Mouse (Mus musculus) testis, adult 2 months (tissue): ENCODE measurements around the gene Pkhd1. TPM values are rescaled to one million over a fixed set of nuclear protein-coding genes. Genes with fewer than 3 reads are reported as not detected.
"Not testable (repeated sequence)": the region's sequence is repeated elsewhere in the genome, so short reads cannot be mapped to it uniquely, and the experiment has no call there.

Source experiments
- H3K27ac ChIP-seq: fragments of 200-500 bp; 2 replicates; pipeline ENCODE4 v1.5.1; 2012; ENCODE audit warnings: low read depth, low read length; ENCODE audit not compliant: control insufficient read depth, insufficient read depth
- H3K27me3 ChIP-seq: fragments of 200-500 bp; 2 replicates; pipeline ENCODE4 v1.6.1; 2012; ENCODE audit warnings: mild to moderate bottlenecking, low read length, moderate library complexity; ENCODE audit not compliant: control insufficient read depth, insufficient read depth
- H3K36me3 ChIP-seq: fragments of 200-500 bp; 2 replicates; pipeline ENCODE4 v1.6.1; 2012; ENCODE audit warnings: mild to moderate bottlenecking, low read length; ENCODE audit not compliant: control insufficient read depth, insufficient read depth
- H3K4me1 ChIP-seq: fragments of 200-500 bp; 2 replicates; pipeline ENCODE4 v1.6.1; 2012; ENCODE audit warnings: low read length; ENCODE audit not compliant: control insufficient read depth, insufficient read depth
- H3K4me3 ChIP-seq: fragments of 200-500 bp; 2 replicates; pipeline ENCODE4 v1.5.1; 2012; ENCODE audit warnings: low read depth, mild to moderate bottlenecking, low read length, moderate library complexity, mixed read lengths; ENCODE audit not compliant: control insufficient read depth
- CTCF ChIP-seq: fragments of 200-500 bp; IDR thresholded peaks from 2 replicates; pipeline ENCODE4 v1.5.1; 2012; ENCODE audit warnings: low read depth, mild to moderate bottlenecking, inconsistent platforms, low read length, moderate library complexity; ENCODE audit not compliant: control insufficient read depth, insufficient read depth, insufficient replicate concordance
- POLR2A ChIP-seq: fragments of 200-500 bp; IDR thresholded peaks from 2 replicates; pipeline ENCODE4 v1.6.1; 2012; ENCODE audit warnings: low read depth, mild to moderate bottlenecking, inconsistent platforms, low read length, moderate library complexity; ENCODE audit not compliant: control insufficient read depth
- polyA plus RNA-seq: library from polyadenylated mRNA; depleted of rRNA; stranded (reverse); fragments of >200 nt; gene quantifications from 2 replicates; pipeline ENCODE4 v1.2.3, GENCODE M21; 2012

Gene Pkhd1
- polyA plus RNA-seq, 1 experiment: 0.02 TPM

DNA sequence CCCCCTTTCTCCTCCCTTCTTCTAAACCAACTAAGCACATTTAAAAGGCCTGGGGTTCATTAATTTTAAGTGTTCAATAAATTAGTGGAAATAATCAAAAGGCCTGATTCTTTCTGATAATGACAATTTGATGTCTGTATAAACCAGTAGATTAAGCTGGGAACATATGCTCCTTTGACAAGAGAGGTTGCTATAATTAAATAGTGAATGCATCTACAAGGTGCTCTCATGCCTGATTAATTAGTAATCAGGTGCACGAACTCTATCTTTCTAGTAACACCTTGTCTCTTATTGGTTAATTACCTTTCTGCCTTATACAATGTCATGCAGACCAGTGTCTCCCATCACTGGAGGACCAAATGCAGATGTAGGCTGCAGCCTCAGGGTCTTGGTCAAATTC, 329.2 kb downstream of the Pkhd1 start:
- no peaks in the 10 kb centered on the region for H3K4me1 ChIP-seq
- no peaks in the 10 kb centered on the region for H3K36me3 ChIP-seq
- H3K4me3 ChIP-seq: no peak overlapping the region
- H3K27ac ChIP-seq: no peak overlapping the region
- no peaks in the 10 kb centered on the region for H3K27me3 ChIP-seq
- TF ChIP-seq POLR2A (no peak), CTCF (no peak)

DNA sequence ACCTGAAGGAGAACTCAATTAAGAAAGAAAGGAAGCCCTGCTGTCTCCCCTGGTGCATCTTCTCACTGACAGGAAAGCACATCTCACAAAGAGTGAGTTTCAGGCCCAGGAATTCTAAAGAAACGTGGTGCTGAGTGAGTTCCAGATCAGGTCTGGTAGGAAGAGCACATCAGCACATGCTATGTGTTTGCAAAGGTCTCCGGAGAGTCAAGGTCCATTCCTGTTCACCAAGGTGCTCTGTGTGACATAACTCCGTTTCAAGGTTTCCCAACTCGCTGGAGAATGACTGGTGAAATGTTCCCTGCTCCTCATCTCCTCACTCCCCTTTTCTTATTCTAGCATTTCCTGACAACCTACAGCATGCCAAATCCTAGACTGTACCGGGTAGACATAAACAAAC, 357.5 kb downstream of the Pkhd1 start:
- no peaks in the 10 kb centered on the region for H3K36me3 ChIP-seq

DNA sequence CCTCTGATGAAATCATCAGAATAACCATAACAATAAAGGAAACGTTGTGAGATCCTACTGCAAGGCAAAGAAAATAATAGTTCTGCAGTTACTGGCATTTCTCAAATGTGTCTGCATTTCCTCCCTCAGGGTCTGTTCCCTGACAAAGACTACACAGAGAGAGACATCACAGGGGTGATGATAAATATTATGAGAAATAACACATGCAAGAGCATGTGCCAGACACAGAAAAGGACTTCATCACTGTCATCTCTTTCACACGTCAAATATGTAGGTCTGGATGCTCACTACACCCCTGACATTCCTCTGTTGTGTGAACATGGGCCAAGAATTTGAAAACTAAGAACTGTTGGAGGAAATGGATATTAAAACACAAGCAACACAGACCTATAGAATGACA, 369.7 kb downstream of the Pkhd1 start:
- no peak for TF ChIP-seq CTCF
- no peak for TF ChIP-seq POLR2A
- Histone ChIP-seq H3K27me3 (no peaks in the 10 kb centered on the region), H3K4me1 (no peaks in the 10 kb centered on the region), H3K27ac (no peak overlapping the region), H3K4me3 (no peak overlapping the region), H3K36me3 (no peaks in the 10 kb centered on the region)

More for the DNA sequence above, 357.5 kb downstream of the Pkhd1 start:
- Histone ChIP-seq H3K4me3 (no peak overlapping the region), H3K27ac (no peak overlapping the region), H3K27me3 (no peaks in the 10 kb centered on the region), H3K4me1 (no peaks in the 10 kb centered on the region)
- TF ChIP-seq POLR2A (no peak), CTCF (no peak)

DNA sequence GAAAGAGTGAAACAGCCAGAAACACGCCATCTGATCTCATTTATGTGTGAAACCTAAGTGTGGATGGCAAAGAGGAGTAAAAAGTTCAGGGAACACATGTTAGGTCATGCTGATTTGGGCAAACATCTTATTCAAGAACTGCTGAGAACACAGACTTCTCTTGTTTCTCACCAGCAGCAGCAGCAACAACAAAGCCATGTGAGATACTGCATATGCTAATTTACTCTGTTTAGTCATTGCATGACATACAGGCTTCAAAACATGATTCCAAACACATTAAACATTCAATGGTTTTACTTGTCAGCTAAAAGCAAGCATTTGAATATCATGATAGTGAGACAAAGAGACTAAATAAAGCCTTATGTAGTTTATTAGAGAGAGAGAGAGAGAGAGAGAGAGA, 401.2 kb downstream of the Pkhd1 start:
- H3K4me1 ChIP-seq: no peaks in the 10 kb centered on the region
- no peaks in the 10 kb centered on the region for H3K27me3 ChIP-seq
- no peak overlapping the region for H3K4me3 ChIP-seq
- TF ChIP-seq POLR2A (no peak), CTCF (no peak)
- no peaks in the 10 kb centered on the region for H3K36me3 ChIP-seq
- H3K27ac ChIP-seq: no peak overlapping the region

DNA sequence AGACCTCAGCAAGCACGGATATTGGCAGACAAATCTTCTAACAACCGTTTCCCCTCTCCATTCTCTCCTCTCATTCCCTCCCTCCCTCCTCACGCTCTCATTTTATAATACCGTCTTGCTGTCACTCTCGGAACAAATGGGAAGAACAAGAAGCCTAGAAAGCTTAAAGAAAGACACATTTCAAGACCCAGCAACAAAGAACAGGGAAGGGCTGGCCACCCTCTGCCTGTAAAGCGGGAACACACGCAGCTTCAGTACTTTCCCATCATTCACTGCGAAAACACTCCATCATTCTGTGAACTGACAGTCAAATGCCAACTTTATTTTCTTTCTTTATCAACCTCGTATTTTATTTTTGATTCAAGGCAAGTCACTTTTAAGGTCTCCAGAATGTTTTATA, 427.4 kb downstream of the Pkhd1 start:
- Histone ChIP-seq H3K36me3 (no peaks in the 10 kb centered on the region), H3K4me1 (peaks cover 2% of the 10 kb centered on the region; the same call in 1 of the 2 replicates), H3K4me3 (no peak overlapping the region; the same call in 1 of the 2 replicates), H3K27ac (0 out of 2 replicates have a peak overlapping the region, but pooled peaks have one; percentile 36), H3K27me3 (no peaks in the 10 kb centered on the region)
- TF ChIP-seq CTCF: no peak
- TF ChIP-seq POLR2A: no peak

DNA sequence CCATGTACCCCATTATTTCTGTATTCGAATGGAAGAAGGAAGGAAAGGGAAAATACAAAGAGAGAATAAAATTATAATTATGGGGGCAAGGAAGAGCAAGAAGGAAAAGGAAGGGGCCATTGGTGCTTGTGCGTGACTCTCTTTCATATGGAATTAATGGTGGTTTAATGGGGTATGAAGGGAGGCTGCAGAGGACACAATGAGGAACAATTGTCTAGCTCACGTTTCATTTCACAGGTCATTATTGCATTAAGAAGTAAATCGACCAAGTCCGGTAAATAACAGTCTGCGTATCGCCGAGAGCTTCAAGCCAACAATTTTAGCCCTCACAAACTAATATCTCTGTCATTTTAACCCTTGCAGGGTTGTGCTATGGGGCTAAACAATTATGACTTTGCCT, 437.7 kb downstream of the Pkhd1 start:
- TF ChIP-seq CTCF (no peak), POLR2A (no peak)
- Histone ChIP-seq H3K27me3 (no peaks in the 10 kb centered on the region), H3K4me3 (no peak overlapping the region), H3K36me3 (no peaks in the 10 kb centered on the region), H3K4me1 (no peaks in the 10 kb centered on the region), H3K27ac (no peak overlapping the region)

DNA sequence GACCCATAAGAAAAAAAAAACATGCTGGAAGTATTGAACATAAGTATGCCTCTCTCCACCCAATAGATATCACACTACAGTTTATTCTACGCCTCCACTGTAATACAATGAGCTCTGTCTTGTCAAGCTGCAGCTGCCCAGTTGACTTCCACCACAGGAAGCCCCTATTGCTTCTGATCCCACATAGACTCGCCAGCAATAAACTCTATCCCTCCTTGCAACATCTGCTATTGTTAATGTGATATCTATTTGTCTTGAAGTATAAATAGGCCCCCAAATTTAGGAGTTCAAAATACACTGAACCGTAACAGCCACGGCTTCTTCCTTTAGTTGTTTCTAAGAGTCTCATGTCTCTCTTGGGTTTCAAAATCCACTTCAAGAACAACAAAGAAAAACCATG, 446.7 kb downstream of the Pkhd1 start:
- H3K27me3 ChIP-seq: no peaks in the 10 kb centered on the region

DNA sequence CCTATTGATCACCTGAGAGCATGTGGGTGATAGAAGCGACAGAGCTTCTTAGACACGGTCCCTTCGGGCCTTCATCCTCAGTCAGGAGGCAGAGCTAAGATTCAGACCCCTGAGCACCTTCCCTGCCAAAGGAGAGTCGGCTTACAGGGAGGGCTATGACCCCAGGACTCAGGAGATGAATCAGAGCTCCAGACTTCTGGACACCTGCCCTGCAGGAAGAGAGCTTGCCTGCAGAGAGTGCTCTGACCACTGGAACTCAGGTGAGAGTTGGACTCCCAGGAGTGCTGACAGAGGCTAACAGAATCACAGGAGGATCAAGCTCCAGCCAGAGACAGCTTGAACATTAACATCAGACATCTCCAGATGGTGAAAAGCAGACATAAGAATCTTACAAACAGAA, 467.2 kb downstream of the Pkhd1 start:
- not testable (repeated sequence) for H3K4me3 ChIP-seq, H3K27ac ChIP-seq, H3K4me1 ChIP-seq, H3K27me3 ChIP-seq, H3K36me3 ChIP-seq

More for the DNA sequence above, 446.7 kb downstream of the Pkhd1 start:
- Histone ChIP-seq H3K4me3 (no peak overlapping the region), H3K27ac (no peak overlapping the region), H3K4me1 (no peaks in the 10 kb centered on the region), H3K36me3 (no peaks in the 10 kb centered on the region)
- no peak for TF ChIP-seq CTCF
- TF ChIP-seq POLR2A: no peak
